Mouse (Mus musculus): ENCODE results near the gene Camk2b.

GRCm38 (mm10) chr11:6013359-6013758 is 52.8 kb downstream of the Camk2b start:
- TF ChIP-seq CTCF (IDR thresholded peaks at IDR 0.05; ENCODE audit: borderline replicate concordance, insufficient read depth, low read depth, low read length) (no peak), POLR2A (IDR thresholded peaks at IDR 0.05; ENCODE audit: borderline replicate concordance, insufficient read depth, low read length) (no peak)
